8 mouse cellular contexts compared by ENCODE assay signal in the genomic region with DNA sequence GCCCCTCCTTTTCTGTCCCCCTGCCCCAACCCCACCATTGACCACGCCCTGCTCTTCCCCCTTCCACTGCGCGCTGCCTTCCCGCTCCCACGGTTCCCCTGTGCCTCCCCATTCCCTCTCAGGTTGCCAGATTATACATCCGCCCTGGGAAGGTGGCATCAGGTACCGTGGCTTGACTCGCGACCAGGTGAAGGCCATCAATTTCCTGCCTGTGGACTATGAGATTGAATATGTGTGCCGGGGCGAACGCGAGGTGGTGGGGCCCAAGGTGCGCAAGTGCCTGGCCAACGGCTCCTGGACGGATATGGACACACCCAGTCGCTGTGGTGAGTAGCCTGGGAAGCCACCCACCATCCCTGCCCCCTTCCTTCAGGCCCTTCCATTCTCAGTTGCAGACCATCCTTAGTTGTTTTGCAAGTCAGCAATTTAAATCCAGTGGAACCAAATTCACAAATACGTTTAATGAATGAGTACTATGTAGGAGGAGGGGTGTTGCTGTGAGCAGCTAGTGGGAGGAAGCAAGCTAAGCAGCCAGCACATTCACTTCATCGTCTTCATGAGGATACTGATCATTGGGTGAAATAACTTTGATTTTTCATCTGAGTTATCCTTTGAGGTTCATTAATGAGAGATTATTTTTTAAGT. TPM values are rescaled to one million over a fixed set of nuclear protein-coding genes. Genes with fewer than 3 reads are reported as not detected.
DNase-seq lines count a peak whose midpoint lies in the region; ATAC-seq and TF ChIP-seq lines count a peak whose summit lies in the region.

No protein-coding gene starts in this region.

- no peaks in the 10 kb centered on the region for H3K27me3 ChIP-seq in lung, postnatal 0 days (replicated peaks; ENCODE audit: insufficient read depth, low read length)
- H3K27me3 ChIP-seq in embryonic facial prominence, embryonic 10.5 days (replicated peaks; ENCODE audit: low read depth, poor library complexity, severe bottlenecking), result peaks cover 33% of the 10 kb centered on the region
- H3K27me3 ChIP-seq in intestine, embryonic 16.5 days (replicated peaks; ENCODE audit: control insufficient read depth, insufficient read depth, low read length), result no peaks in the 10 kb centered on the region
- no peaks in the 10 kb centered on the region for H3K27me3 ChIP-seq in stomach, embryonic 15.5 days (replicated peaks)

- no peak for TF ChIP-seq EP300 in lung, postnatal 0 days (IDR thresholded peaks at IDR 0.05)

- no peaks in the 10 kb centered on the region for H3K36me3 ChIP-seq in lung, postnatal 0 days (ENCODE audit: insufficient read depth, low read length)
- H3K36me3 ChIP-seq in embryonic facial prominence, embryonic 10.5 days (replicated peaks), result 0 out of 2 replicates have a peak, but pooled peaks cover 2% of the 10 kb centered on the region
- H3K36me3 ChIP-seq in intestine, embryonic 16.5 days (ENCODE audit: control insufficient read depth, insufficient read depth, low read length), result no peaks in the 10 kb centered on the region
- H3K36me3 ChIP-seq in stomach, embryonic 15.5 days, result no peaks in the 10 kb centered on the region

- H3K4me2 ChIP-seq in lung, postnatal 0 days (replicated peaks; ENCODE audit: low read depth, low read length), result peak overlapping the region; percentile 97; the same call in 1 of the 2 replicates
- H3K4me2 ChIP-seq in intestine, embryonic 16.5 days (ENCODE audit: low read depth, low read length), result peak overlapping the region; percentile 95
- H3K4me2 ChIP-seq in stomach, embryonic 15.5 days, result peak overlapping the region; percentile 96

- peaks cover 8% of the 10 kb centered on the region for H3K4me1 ChIP-seq in lung, postnatal 0 days (ENCODE audit: insufficient read depth, low read depth, low read length)
- peaks cover 58% of the 10 kb centered on the region for H3K4me1 ChIP-seq in embryonic facial prominence, embryonic 10.5 days
- H3K4me1 ChIP-seq in intestine, embryonic 16.5 days (ENCODE audit: control insufficient read depth, insufficient read depth, low read length), result peaks cover 24% of the 10 kb centered on the region
- peaks cover 35% of the 10 kb centered on the region for H3K4me1 ChIP-seq in stomach, embryonic 15.5 days

- no peak for ATAC-seq in lung, postnatal 0 days
- no peak for ATAC-seq in intestine, embryonic 16.5 days
- ATAC-seq in stomach, embryonic 15.5 days (ENCODE audit: insufficient read depth, low FRiP score, low read depth), result no peak

- DNase-seq in lung, postnatal 0 days (ENCODE audit: low spot score), result no peak
- DNase-seq in lung, postnatal 25 days (ENCODE audit: low spot score), result no peak
- DNase-seq in embryonic facial prominence, embryonic 10.5 days (ENCODE audit: low spot score), result peak; percentile 18
- no peak for DNase-seq in urinary bladder, adult 2 months (ENCODE audit: low spot score)
- no peak for DNase-seq in B cell, adult 2 months
- no peak for DNase-seq in lung, postnatal 36 days

- no peak overlapping the region for H3K27ac ChIP-seq in lung, postnatal 0 days (ENCODE audit: low read length)
- H3K27ac ChIP-seq in embryonic facial prominence, embryonic 10.5 days (replicated peaks), result peak overlapping the region; percentile 30; the same call in 1 of the 2 replicates
- no peak overlapping the region for H3K27ac ChIP-seq in intestine, embryonic 16.5 days (ENCODE audit: low read length)
- H3K27ac ChIP-seq in stomach, embryonic 15.5 days, result no peak overlapping the region

- no peaks in the 10 kb centered on the region for H3K9me3 ChIP-seq in lung, postnatal 0 days (ENCODE audit: low read length)
- no peaks in the 10 kb centered on the region for H3K9me3 ChIP-seq in embryonic facial prominence, embryonic 10.5 days
- H3K9me3 ChIP-seq in intestine, embryonic 16.5 days (ENCODE audit: control insufficient read depth, low read length), result no peaks in the 10 kb centered on the region
- no peaks in the 10 kb centered on the region for H3K9me3 ChIP-seq in stomach, embryonic 15.5 days

- no peak overlapping the region for H3K4me3 ChIP-seq in lung, postnatal 0 days (ENCODE audit: low read depth, low read length)
- peak overlapping the region; percentile 94 for H3K4me3 ChIP-seq in embryonic facial prominence, embryonic 10.5 days
- peak overlapping the region; percentile 83 for H3K4me3 ChIP-seq in intestine, embryonic 16.5 days (ENCODE audit: low read length)
- peak overlapping the region; percentile 70; the same call in 1 of the 2 replicates for H3K4me3 ChIP-seq in stomach, embryonic 15.5 days (replicated peaks)

- 35% methylated on average over 19 of the region's 19 CpGs for WGBS in lung, postnatal 0 days
- WGBS in embryonic facial prominence, embryonic 10.5 days, result 13% methylated on average over 19 of the region's 19 CpGs
- 26% methylated on average over 19 of the region's 19 CpGs for WGBS in intestine, embryonic 16.5 days
- WGBS in stomach, embryonic 15.5 days, result 27% methylated on average over 19 of the region's 19 CpGs

- H3K9ac ChIP-seq in lung, postnatal 0 days (replicated peaks; ENCODE audit: low read depth), result no peak overlapping the region
- H3K9ac ChIP-seq in intestine, embryonic 16.5 days (ENCODE audit: low read depth, low read length), result peak overlapping the region; percentile 34; the same call in 1 of the 2 replicates
- no peak overlapping the region for H3K9ac ChIP-seq in stomach, embryonic 15.5 days

- TF ChIP-seq CTCF in lung, postnatal 0 days (IDR thresholded peaks at IDR 0.05), result no peak

RNA-seq across cellular contexts. Expression of gene Gabbr1, which starts 1.7 kb away (rescaled TPM):
- polyA plus RNA-seq in lung, postnatal 0 days (2015; fragmentation: Nextera tagmentation; extraction: Ambion mirVana), result 5.8 and 6.2 TPM in 2 replicates
- polyA plus RNA-seq in embryonic facial prominence, embryonic 10.5 days (2016; fragmentation: Nextera tagmentation; extraction: Ambion mirVana), result 7.0 and 9.4 TPM in 2 replicates
- 5.4 and 6.2 TPM in 2 replicates for polyA plus RNA-seq in intestine, embryonic 16.5 days (2015; fragmentation: Nextera tagmentation; extraction: Ambion mirVana)
- 8.6 and 11.2 TPM in 2 replicates for polyA plus RNA-seq in stomach, embryonic 15.5 days (2015; fragmentation: Nextera tagmentation; extraction: Ambion mirVana)
- polyA plus RNA-seq in urinary bladder, adult 2 months (2012; rRNA removed), result 72.1 and 81.4 TPM in 2 replicates

RNA-seq across cellular contexts. Expression of gene Mog, which starts 24.3 kb away (rescaled TPM):
- polyA plus RNA-seq in lung, postnatal 0 days (2015; fragmentation: Nextera tagmentation; extraction: Ambion mirVana), result 0.07 TPM in 1 of 2 replicates, not detected in the other
- 0.18 and 0.31 TPM in 2 replicates for polyA plus RNA-seq in embryonic facial prominence, embryonic 10.5 days (2016; fragmentation: Nextera tagmentation; extraction: Ambion mirVana)
- not detected in 2 replicates for polyA plus RNA-seq in intestine, embryonic 16.5 days (2015; fragmentation: Nextera tagmentation; extraction: Ambion mirVana)
- polyA plus RNA-seq in stomach, embryonic 15.5 days (2015; fragmentation: Nextera tagmentation; extraction: Ambion mirVana), result 0.10 and 0.13 TPM in 2 replicates
- 0.11 and 0.18 TPM in 2 replicates for polyA plus RNA-seq in urinary bladder, adult 2 months (2012; rRNA removed)

RNA-seq across cellular contexts. Expression of gene Olfr90, which starts 40.8 kb away (rescaled TPM):
- polyA plus RNA-seq in lung, postnatal 0 days (2015; fragmentation: Nextera tagmentation; extraction: Ambion mirVana), result not detected in 2 replicates
- polyA plus RNA-seq in embryonic facial prominence, embryonic 10.5 days (2016; fragmentation: Nextera tagmentation; extraction: Ambion mirVana), result 0.19 TPM in 1 of 2 replicates, not detected in the other
- not detected in 2 replicates for polyA plus RNA-seq in intestine, embryonic 16.5 days (2015; fragmentation: Nextera tagmentation; extraction: Ambion mirVana)
- polyA plus RNA-seq in stomach, embryonic 15.5 days (2015; fragmentation: Nextera tagmentation; extraction: Ambion mirVana), result not detected in 2 replicates
- not detected in 2 replicates for polyA plus RNA-seq in urinary bladder, adult 2 months (2012; rRNA removed)

RNA-seq across cellular contexts. Expression of gene Zfp57, which starts 46.5 kb away (rescaled TPM):
- polyA plus RNA-seq in lung, postnatal 0 days (2015; fragmentation: Nextera tagmentation; extraction: Ambion mirVana), result 35.6 and 44.3 TPM in 2 replicates
- polyA plus RNA-seq in embryonic facial prominence, embryonic 10.5 days (2016; fragmentation: Nextera tagmentation; extraction: Ambion mirVana), result 97.0 and 106 TPM in 2 replicates
- 41.3 and 43.2 TPM in 2 replicates for polyA plus RNA-seq in intestine, embryonic 16.5 days (2015; fragmentation: Nextera tagmentation; extraction: Ambion mirVana)
- 60.0 and 63.7 TPM in 2 replicates for polyA plus RNA-seq in stomach, embryonic 15.5 days (2015; fragmentation: Nextera tagmentation; extraction: Ambion mirVana)
- polyA plus RNA-seq in urinary bladder, adult 2 months (2012; rRNA removed), result 22.6 and 32.3 TPM in 2 replicates

RNA-seq across cellular contexts. Expression of gene Olfr91, which starts 50.6 kb away (rescaled TPM):
- not detected in 2 replicates for polyA plus RNA-seq in lung, postnatal 0 days (2015; fragmentation: Nextera tagmentation; extraction: Ambion mirVana)
- polyA plus RNA-seq in embryonic facial prominence, embryonic 10.5 days (2016; fragmentation: Nextera tagmentation; extraction: Ambion mirVana), result not detected in 2 replicates
- polyA plus RNA-seq in intestine, embryonic 16.5 days (2015; fragmentation: Nextera tagmentation; extraction: Ambion mirVana), result not detected in 2 replicates
- polyA plus RNA-seq in stomach, embryonic 15.5 days (2015; fragmentation: Nextera tagmentation; extraction: Ambion mirVana), result not detected in 2 replicates
- not detected in 2 replicates for polyA plus RNA-seq in urinary bladder, adult 2 months (2012; rRNA removed)
